Mouse (Mus musculus) bone marrow macrophage, adult 2 months (primary cell): ENCODE measurements around the gene Ccdc78. TPM values are rescaled to one million over a fixed set of nuclear protein-coding genes. Genes with fewer than 3 reads are reported as not detected.

Experiments used
- H3K27ac ChIP-seq: 2 replicates; pipeline ENCODE4 v1.5.1; 2012; ENCODE audit warnings: low read depth, low read length; ENCODE audit not compliant: insufficient read depth
- H3K4me1 ChIP-seq: 2 replicates; pipeline ENCODE4 v1.6.1; 2012; ENCODE audit warnings: low read length; ENCODE audit not compliant: control insufficient read depth, insufficient read depth
- H3K4me3 ChIP-seq: 2 replicates; pipeline ENCODE4 v1.5.1; 2012; ENCODE audit warnings: mild to moderate bottlenecking, low read length, moderate library complexity; ENCODE audit not compliant: insufficient read depth
- CTCF ChIP-seq: IDR thresholded peaks from 2 replicates; pipeline ENCODE4 v1.5.1; 2012; ENCODE audit warnings: low read depth, mild to moderate bottlenecking, low read length, moderate library complexity
- POLR2A ChIP-seq: IDR thresholded peaks from 2 replicates; pipeline ENCODE4 v1.6.1; 2012; ENCODE audit warnings: mild to moderate bottlenecking, low read depth, low read length, borderline replicate concordance
- polyA plus RNA-seq: library from polyadenylated mRNA; stranded (reverse); fragments of >200 nt; gene quantifications from 2 replicates; pipeline ENCODE4 v1.2.4, GENCODE M21; 2012; ENCODE audit not compliant: missing spikeins, insufficient read depth, insufficient read length

Ccdc78 gene
- polyA plus RNA-seq, 1 experiment = not detected

- Histone ChIP-seq H3K4me3 (no peak overlapping the region), H3K4me1 (peaks cover 2% of the 10 kb centered on the region; the same call in 1 of the 2 replicates), H3K27ac (no peak overlapping the region)
- TF ChIP-seq POLR2A (no peak), CTCF (no peak)
Measured at GRCm38 (mm10) chr17:25775318-25776062, 10.9 kb upstream of the Ccdc78 start.

DNA sequence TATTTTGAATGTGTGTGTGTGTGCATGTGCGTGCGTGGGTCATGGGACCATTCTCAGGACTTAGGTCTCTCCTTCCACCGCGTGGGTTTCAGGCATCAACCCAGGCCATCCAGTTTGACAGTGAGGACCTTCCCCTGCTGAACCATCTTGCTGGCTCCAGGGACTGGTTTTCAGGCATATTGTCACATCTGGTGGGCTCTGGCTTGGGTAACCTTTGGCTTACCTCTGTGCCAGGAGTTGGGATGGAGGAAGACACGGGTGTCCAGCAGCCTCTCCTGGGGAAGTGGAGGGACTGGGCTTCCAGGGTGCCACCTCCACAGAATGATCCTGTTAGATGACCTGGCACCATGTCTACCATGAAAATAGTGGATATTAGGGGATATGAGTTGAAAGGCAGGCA is 8.4 kb upstream of the Ccdc78 start:
- TF ChIP-seq POLR2A (no peak), CTCF (no peak)
- Histone ChIP-seq H3K4me3 (no peak overlapping the region), H3K27ac (no peak overlapping the region), H3K4me1 (peaks cover 2% of the 10 kb centered on the region; the same call in 1 of the 2 replicates)

DNA sequence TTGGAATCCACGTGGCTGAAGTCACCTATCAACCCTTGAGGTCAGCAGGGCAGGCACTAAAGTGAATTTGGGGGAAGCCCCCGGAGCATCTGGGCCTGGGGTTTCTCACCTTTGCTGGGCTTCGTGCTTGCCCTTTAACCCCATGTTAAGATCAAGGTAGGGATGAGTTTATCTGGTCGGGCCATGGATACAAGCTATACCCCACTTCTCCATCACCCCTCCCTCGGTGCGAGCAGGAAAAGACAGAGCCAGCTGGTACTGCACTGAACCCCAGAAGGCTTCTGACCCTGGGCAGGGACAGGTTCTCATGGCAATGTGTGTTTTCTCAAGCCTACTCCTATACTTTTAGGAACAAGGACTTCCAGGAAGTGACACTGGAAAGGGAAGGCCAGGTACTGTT is 5.0 kb upstream of the Ccdc78 start:
- Histone ChIP-seq H3K27ac (no peak overlapping the region), H3K4me3 (no peak overlapping the region), H3K4me1 (peaks cover 8% of the 10 kb centered on the region)
- TF ChIP-seq CTCF = no peak
- TF ChIP-seq POLR2A = no peak

- Histone ChIP-seq H3K4me1 (peaks cover 8% of the 10 kb centered on the region), H3K27ac (no peak overlapping the region), H3K4me3 (no peak overlapping the region)
- no peak for TF ChIP-seq CTCF
- TF ChIP-seq POLR2A = no peak
Measured at GRCm38 (mm10) chr17:25783086-25783485, 3.3 kb upstream of the Ccdc78 start.

DNA sequence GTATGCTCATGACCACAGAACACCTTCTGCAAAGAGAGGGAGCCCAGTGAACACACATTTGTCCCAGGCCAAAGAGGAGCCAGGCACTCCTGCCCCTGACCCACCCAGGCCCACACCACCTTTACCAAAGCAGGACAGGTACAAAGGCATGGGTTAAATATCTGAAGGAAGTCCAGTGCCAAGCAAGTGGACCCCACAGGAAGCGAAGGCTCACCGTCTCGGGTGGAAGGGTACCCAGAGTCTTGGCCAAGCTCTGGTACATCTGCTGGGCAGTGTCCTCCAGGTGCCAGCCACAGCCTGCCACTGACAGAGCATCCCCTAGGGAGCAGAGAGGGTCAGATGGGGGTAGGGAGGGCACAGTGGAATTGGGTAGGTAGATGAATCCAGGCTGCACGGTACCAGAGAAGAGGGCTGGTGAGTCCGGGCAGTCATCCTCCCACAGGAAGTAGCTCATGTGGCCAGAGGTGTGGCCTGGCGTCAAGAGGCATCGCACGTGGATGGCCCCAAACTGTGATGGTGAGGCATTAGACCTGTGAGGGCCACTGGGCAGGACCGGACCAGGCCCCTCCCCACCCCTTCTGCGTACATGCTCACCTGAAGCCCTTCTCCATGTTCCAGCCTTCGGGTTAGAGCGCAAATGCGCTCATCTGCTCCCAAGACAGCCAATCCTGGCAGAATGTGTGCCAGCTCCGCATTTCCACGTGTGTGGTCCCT is 2.4 kb upstream of the Ccdc78 start:
- H3K4me3 ChIP-seq = peak overlapping the region; percentile 68
- H3K4me1 ChIP-seq = peaks cover 8% of the 10 kb centered on the region
- TF ChIP-seq POLR2A = no peak
- no peak for TF ChIP-seq CTCF
- H3K27ac ChIP-seq = no peak overlapping the region

DNA sequence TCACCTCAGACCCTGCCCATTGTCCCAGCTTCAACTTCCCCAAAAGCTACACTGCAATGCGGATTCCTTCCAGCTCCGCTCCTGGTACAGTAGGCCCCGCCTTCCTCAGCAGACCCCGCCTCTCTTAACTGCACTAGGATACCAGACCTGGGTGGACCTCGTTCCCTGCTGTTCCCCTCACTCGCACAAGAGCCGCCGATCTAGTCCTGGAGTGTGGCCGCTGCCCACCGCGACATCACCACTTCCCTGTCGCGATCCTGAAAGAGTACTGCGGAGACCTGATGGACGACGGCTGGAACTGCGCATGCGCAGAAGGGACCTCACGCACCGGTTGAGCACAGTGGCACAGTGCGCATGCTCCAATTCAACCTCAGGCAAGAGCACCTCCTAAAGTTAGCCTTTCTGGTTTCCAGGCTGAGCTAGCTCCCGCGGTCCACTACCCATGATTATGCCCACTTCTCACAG is 1.1 kb upstream of the Ccdc78 start, which contains the start of gene Haghl:
Haghl (minus strand) TSS at position 393 of the 465 bp plus-strand sequence.
- TF ChIP-seq POLR2A (no peak), CTCF (no peak)
- Histone ChIP-seq H3K27ac (peak within 1 kb of the TSS; percentile 32), H3K4me1 (peaks cover 8% of the 10 kb centered on the region), H3K4me3 (peak within 1 kb of the TSS; percentile 68)

- H3K27ac ChIP-seq = no peak overlapping the region
- H3K4me3 ChIP-seq = no peak overlapping the region
- peaks cover 15% of the 10 kb centered on the region for H3K4me1 ChIP-seq
- TF ChIP-seq POLR2A = no peak
- no peak for TF ChIP-seq CTCF
Measured at GRCm38 (mm10) chr17:25786781-25787504, 563 bp downstream of the Ccdc78 start.

DNA sequence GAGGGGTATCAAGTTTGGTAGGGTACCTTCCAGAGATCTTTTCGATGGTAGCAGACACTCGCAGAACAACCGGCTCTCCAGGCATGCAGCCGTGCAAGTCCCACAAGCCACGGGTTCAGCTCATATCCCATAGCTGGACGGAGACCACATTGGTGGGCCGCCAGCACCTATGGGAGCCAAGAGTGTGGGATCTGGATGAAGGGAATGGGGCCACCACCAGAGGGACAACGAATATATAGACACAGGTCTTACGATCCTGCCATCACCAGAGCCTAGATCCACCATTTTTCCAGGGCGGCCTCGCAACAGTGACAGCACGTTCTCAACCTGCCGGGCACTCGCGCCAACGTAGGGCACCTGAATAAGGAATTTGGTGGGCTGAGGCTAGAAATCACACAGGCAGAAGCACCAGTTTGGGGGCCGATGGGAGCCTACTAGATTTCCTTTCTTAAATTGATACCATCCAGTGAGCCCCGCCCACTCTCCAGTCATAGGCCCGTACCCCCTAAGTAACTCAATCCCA is 5.0 kb downstream of the Ccdc78 start:
- Histone ChIP-seq H3K4me1 (peaks cover 19% of the 10 kb centered on the region), H3K4me3 (peak overlapping the region; percentile 68), H3K27ac (peak overlapping the region; percentile 84; the same call in 1 of the 2 replicates)
- TF ChIP-seq CTCF (no peak), POLR2A (no peak)

- H3K27ac ChIP-seq = peak overlapping the region; percentile 84
Measured at GRCm38 (mm10) chr17:25791843-25792527, 5.6 kb downstream of the Ccdc78 start.

More at GRCm38 (mm10) chr17:25791843-25792527, 5.6 kb downstream of the Ccdc78 start:
- Histone ChIP-seq H3K4me1 (peaks cover 19% of the 10 kb centered on the region), H3K4me3 (peak overlapping the region; percentile 68)
- TF ChIP-seq POLR2A (no peak), CTCF (no peak)
